Mouse (Mus musculus) left cerebral cortex, postnatal 10 days (tissue): ENCODE results near the gene Commd3. TPM values are rescaled to one million over a fixed set of nuclear protein-coding genes. Genes with fewer than 3 reads are reported as not detected.
A peak's percentile ranks its signal among the peaks of the same experiment; 100 is the strongest.

Experiments
- DNase-seq, 2 experiments: peaks; one replicate each; pipeline ENCODE4 v3.0.0; 2021 to 2022; ENCODE audit warnings: low spot score in 2 of 2, mixed read lengths in 1 of 2; ENCODE audit errors: extremely low spot score in 1 of 2
- intact Hi-C: fragments of 180-260 bp; cut with DNase I; formaldehyde crosslinking; loops from one replicate; pipeline ENCODE4 v1.15.1; 2025
- total RNA-seq, 2 experiments: library from RNA; stranded (reverse); gene quantifications; 2 replicates each; pipeline ENCODE4 v1.2.3; 2021

The Commd3 gene
- total RNA-seq, 2 experiments from 2014 or later = 116 to 117 TPM

GRCm38 (mm10) chr2:18697591-18698244 is 25.5 kb downstream of the Commd3 start:
- DNase-seq = no peak
- intact Hi-C loops = loop anchor here (10.0 kb wide), 2 partner anchors 577 to 647 kb away; no protein-coding TSS in a partner anchor

- intact Hi-C loops = loop anchor here (10.0 kb wide), 2 partner anchors 576 to 646 kb away; no protein-coding TSS in a partner anchor
- peak in 1 of 2 experiments; percentile 25 for DNase-seq
These were observed 26.6 kb downstream of the Commd3 start for GRCm38 (mm10) chr2:18698663-18699385.

- intact Hi-C loops = loop anchor here (10.0 kb wide), 2 partner anchors 575 to 645 kb away; no protein-coding TSS in a partner anchor
These were observed 27.3 kb downstream of the Commd3 start for GRCm38 (mm10) chr2:18699401-18699990.

GRCm38 (mm10) chr2:18710356-18710755 is 38.2 kb downstream of the Commd3 start:
- no peak for DNase-seq
- intact Hi-C loops = no loop called here

More at GRCm38 (mm10) chr2:18699401-18699990, 27.3 kb downstream of the Commd3 start:
- DNase-seq = peak in 1 of 2 experiments; percentile 11

GRCm38 (mm10) chr2:18713071-18713470 is 40.9 kb downstream of the Commd3 start:
- intact Hi-C loops = no loop called here

GRCm38 (mm10) chr2:18714337-18714736 is 42.2 kb downstream of the Commd3 start:
- no peak for DNase-seq
- intact Hi-C loops = no loop called here

More at GRCm38 (mm10) chr2:18713071-18713470, 40.9 kb downstream of the Commd3 start:
- DNase-seq = no peak

GRCm38 (mm10) chr2:18718521-18718920 is 46.3 kb downstream of the Commd3 start:
- intact Hi-C loops = no loop called here

GRCm38 (mm10) chr2:18722208-18722830 is 50.1 kb downstream of the Commd3 start:
- intact Hi-C loops = no loop called here
- DNase-seq = no peak

More at GRCm38 (mm10) chr2:18718521-18718920, 46.3 kb downstream of the Commd3 start:
- no peak for DNase-seq

- intact Hi-C loops = no loop called here
- DNase-seq = no peak
These were observed 52.3 kb downstream of the Commd3 start for GRCm38 (mm10) chr2:18724462-18724861.

Other genes starting within 250 kb of the Commd3 start
- gene Bmi1, start 4.6 kb downstream of the Commd3 start, total RNA-seq = 10 to 100 TPM; 33.6 to 38.5 TPM
- 1 to 10 TPM; 1.1 to 1.3 TPM for gene Spag6, start 21.6 kb downstream of the Commd3 start, total RNA-seq